Mouse (Mus musculus) megakaryocyte progenitor cell, adult 5-6 weeks (primary cell): ENCODE results near the gene Abcc4. TPM values are rescaled to one million over a fixed set of nuclear protein-coding genes. Genes with fewer than 3 reads are reported as not detected.

Experiments
- ATAC-seq: replicated peaks from 2 replicates; pipeline ENCODE4 v1.8.0; 2016; ENCODE audit warnings: mild to moderate bottlenecking, moderate TSS enrichment, inconsistent platforms; ENCODE audit not compliant: poor library complexity
- total RNA-seq, 2 experiments: library from RNA; stranded (forward) in 1 of 2; stranded (reverse) in 1 of 2; fragments of 157-497, 149-512 nt in 1 of 2; fragments of 200-1000 nt in 1 of 2; gene quantifications; 2 replicates each; pipeline versions ENCODE4 v1.2.3 to v1.2.4; 2015 to 2017

Abcc4 gene
- total RNA-seq, 2 experiments from 2014 or later, result 37.0 to 38.3 TPM

DNA sequence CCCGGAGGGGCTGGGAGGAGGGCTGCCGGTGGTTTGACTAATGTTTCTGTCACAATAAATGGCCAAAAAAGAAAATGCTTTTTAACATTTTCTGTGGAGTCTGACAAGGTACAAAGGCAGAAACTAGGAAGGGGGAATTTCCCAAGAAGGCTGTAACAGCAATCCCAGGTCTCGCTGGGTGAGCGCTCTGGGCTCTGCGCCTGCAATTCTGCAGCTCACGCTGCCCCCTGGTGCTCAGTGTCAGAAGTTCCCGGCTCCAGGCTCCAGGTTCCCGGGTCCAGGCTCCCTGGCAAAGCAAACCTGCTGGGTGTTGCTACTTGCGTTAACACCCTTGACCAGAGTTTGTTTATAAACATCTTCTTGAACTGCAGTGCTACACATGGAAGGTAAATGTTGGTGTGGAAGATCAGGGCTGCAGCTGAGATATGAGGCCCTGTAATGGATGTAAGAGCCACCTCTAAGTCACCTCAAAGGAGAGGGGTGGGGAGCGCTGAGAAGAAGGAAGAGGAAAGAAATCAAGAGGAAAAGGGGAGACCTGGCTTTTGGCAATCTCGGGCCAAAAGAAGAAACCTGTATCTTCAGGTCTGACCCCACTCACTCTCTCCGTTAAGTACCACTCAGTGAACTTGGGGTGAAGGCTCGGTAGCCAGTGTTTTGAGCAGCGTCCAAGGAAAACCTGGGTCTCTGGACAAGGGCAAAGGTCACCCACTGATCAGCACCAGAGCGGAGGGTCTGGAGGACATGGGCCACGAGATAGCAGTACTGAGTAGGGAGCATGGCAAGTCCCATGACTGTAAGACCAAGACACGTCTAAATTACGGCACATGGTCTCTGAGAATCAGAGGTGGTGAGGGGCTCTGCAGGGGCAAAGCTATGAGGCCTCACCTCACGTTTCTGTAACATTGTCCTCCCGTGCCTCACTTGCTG lies 114.3 kb downstream of the Abcc4 start:
- peak; percentile 80 for ATAC-seq

DNA sequence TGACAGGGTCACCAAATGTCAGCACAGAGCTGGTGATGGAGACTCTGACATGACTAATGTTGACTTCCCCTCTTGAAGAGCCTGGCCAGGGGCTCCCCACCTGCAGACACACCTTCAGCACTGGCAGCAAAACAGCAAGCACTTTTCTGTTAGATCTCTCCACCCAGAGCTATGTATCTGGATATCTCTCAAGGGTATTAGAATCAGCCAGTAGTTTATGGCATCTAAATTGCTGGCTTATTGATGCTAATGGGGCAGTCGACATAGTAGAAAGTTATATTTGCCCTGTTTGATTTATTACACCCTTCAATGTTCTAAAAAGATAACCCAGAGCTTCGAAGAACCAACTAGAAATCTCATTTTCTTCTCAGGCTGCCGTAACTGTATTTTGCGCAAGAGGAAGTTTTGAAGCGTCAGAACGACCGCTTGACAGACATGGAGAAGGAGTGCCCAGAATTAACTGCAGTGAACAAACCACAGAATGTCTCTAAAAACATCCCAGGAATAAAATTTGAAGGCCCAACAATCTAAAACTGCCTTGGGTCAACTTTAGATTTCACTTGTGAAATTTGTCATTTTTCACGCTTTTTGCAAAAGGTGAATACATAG lies 123.6 kb downstream of the Abcc4 start:
- peak; percentile 55 for ATAC-seq

DNA sequence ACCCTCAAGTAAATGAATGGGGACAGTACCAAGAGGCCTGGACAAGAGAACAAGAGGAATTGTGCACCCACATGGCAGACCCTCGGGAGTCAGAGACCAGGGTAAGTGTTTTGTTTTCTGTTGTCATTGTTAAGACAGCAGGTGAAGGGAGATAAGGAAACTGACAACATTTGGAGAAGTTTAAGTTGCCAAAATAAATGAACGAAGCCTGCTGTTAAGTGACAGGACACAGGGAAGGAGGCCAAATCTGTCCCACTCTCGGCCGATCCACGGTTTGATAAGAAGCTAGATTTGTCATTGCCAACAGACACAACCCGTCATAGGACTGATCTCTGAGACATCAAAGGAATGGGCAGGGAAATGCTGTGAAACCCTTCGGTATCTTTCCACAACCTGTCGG lies 124.3 kb downstream of the Abcc4 start:
- peak; percentile 41 for ATAC-seq

DNA sequence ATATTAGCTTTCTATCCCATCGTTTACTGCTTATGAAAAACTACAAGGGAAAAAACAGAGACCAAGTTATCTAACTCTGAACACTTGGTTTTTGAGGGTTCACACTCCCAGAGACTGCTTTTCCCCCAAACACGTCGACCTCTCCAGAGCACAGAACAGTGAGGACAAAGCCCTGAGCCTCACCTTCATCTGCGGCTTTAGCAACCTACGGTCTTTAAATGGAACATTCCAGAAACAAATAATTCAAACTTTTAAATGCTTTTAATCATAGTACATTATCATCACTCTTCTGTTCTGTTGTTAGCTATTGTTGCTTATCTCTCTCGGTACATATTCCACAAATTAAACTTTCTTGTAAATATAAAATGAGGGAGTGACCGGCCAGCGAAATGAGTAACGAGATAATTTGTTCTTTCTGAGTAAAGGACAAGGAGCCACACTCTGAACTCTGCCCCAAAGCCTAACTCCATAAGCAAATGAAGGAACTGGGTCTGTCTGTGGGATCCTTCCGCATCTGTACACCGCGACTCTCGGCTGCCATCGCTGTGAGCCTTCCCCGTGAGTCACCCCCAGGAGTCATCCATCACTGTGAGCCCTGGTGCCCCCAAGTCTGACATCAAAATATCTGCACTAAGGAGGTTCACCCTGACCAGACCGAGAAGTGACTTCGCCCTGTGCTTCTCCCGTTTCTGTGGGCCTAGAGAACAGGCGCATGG lies 126.8 kb downstream of the Abcc4 start:
- no peak for ATAC-seq

DNA sequence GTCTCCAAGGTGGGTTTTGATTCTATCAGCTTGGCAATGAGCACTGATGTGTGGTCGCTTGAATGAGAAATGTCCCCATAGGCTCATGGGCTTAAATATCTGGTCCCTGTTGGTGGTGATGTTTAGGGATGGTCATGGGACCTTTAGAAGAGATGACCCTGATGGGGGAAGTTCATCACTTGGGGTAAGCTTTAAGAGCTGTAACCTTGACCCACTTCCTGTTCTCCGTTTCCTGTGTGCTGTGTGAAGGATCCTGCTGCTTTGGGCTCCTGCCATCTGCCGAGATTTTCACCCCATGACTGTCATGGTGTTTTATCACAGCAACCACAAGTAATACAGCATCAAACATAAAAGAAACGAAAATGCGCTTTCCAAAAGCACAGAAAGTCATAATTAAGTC lies 128.1 kb downstream of the Abcc4 start:
- ATAC-seq, result peak; percentile 45

DNA sequence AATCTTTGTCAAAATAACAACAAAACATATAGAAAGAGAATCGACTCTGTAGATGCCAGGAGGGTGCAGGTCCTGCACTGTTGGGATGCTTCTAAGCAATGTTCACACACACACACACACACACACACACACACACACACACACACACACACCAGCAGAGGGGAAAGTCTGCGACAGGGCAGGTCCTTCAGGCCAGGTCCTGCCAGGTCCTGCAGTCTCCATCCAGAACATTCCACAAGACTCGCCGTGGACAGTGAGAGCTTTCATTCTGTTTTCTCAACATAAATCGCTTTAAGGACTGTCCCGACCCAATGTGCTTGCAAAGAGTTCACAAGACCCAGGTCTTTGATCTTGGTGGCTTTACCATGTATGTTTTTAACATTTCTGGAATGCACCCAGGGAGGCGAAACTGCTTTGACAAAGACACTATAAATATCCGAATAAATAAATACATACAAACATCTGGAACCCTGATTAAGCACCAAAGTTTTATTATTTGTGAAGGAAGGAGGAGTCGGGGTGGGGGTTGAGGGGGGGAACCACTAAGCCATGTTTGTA lies 133.3 kb downstream of the Abcc4 start:
- no peak for ATAC-seq

DNA sequence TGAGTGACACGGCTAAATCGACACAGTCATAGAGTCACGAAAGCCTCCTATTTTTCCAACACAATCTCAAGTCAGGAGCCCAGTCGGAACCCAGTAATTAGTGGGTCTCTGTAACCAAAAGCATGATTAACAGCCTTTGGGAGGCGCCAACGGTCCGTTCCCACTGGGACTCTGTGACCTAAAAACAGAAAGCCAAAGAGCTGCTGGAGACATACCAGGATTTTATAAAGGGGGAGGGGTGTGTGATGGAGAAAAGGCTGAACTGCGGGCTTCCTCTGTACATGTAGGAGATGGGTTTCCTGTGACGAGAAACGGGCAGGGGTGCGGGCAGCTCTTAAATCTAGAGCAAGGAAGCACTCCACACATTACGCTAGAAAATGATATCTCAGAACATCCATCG lies 136.4 kb downstream of the Abcc4 start:
- ATAC-seq, result no peak

DNA sequence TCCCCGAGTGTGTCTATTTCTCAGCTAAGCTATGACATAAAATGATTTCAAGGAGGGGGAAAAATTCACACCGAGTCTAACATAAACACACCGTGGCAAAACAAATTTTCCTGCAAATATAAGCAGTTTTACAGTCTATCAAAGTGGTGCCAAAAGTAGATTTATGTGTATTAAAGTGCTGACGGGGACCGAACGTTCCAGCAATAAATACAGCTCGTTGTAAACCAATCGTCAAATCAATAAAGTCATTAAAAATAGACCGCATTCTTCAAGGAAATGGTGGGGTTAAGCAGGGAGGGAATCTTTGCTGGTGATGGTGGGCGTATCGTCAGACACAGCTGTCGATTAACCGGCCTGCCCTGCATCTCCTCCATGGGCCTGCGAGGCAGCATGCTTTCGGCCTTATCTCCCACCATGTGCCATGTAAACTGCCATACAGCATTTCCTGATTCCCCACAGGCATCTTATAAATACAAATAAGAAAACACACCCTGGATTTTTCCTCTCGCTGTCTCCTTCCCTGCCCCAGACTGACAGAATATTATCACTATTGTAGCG lies 137.8 kb downstream of the Abcc4 start:
- ATAC-seq, result peak; percentile 92

DNA sequence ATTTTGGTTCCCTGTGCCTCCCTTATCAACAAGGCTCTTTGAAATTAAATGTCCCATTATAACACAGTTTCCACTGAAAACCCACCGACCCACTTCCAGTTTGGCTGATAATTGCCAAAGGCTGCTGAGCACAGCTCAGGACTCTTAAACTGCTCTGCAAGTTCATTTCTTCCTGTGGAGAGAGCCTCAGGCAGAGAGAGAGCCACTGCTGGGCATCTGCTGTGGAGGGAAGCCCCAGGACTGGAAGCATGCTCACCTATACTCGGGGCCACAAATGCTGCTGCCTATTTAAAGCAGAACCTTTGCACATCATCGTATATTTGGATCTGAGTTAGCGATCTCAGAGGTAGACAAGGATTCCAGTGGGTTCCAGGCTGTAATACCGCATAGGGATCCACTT lies 139.2 kb downstream of the Abcc4 start:
- ATAC-seq, result no peak

DNA sequence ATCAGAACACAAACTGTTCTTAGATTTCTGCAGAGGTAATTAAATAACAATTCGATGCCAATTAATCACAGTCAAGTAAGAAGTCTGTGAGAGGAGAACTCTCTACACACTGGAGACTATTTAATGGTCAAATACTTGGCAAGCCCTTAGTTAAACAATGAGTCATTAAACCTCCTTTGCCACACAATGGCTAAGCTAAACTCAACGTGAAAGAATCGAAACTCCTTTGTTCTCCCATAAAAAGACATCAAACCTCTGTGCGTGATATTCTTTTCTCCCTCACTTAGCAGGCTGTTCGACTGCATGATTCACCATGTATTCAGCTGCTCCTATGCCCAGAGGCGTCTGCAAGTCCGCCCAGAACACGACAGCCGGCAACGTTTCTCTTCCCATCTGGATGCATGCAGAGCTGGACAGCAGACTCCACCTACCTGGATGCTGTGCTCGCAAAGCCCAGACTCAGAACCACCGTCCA lies 139.8 kb downstream of the Abcc4 start:
- ATAC-seq, result no peak

DNA sequence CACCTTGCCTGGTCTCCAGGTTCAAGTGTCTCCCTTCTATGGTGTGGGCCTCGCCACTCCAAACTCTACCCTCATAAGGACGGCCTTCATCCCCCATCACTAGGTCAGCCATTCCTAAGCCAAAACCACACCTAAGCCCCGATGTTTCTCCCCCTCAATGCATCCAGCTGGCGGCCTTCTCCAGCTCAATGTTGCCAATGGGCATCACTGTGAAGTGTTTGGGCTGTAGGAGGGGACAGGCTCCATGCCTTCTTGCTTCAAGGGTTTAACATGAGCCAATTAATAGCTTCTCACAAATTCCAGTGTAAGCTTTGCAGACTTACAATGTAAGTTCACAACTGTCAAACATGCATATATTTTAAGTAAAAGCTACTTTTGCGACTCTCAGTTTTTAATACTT lies 140.3 kb downstream of the Abcc4 start:
- no peak for ATAC-seq

DNA sequence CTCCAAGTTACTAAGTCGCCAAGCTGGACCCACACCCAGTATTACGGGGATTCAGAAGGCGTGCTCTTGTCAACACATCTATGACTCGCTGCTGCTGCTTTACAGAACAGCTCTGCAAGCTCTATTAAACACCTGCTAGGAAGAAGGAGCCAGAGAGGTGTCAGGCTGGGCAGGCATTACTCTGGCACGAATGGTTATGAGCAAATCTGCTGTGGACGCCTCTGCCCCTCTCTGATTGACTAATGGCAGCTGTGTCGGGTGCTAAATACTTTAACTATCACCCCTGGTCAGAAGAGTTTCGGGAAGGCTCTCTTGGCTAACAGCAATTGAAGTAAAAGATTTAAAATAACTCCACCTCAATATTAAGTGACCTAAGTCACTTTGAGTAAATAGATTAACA lies 142.4 kb downstream of the Abcc4 start:
- no peak for ATAC-seq

DNA sequence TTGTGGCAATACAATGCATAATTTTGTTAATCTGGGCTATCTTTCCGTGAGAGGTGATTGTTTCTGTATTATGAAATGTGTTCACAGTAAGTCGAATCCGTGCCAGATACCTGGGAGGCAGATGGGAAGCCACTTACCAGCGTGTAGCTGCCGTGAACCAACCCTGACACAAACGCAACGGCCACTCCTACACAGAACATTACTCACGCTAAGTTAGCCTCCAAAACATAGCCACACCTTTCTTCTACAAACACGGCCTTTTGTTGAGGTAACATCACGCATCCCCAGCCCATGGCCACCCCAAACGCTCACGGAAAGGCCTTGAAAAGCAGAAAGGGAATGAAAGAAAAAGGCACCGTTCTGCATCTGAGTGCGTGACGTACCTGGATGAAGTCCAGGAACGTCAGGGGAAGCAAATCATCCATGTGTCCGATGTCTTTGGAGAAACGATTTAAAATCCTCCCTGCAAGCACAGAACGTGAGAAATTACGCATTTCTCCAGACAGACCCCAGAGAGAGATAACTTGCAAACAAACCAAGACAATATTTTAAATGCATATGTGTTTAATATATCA lies 153.0 kb downstream of the Abcc4 start:
- no peak for ATAC-seq

DNA sequence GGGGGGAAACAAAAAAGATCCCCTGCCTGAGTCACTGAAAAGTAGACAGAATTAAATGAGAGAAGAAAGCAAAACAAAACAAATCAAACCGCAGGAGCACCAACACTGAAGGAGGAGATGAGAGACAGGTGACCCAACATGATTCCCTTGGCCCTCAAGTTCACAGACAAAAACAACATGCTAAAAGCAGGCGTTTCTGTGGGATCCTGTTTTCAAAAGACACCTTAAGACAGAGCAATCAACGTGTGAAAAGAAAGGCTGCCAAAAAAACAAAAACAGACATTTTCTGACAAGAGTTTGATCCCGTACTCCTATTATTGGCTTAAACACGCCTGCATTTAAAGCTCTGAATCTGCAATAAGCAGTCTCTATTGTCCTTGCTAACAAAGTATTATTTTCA lies 153.6 kb downstream of the Abcc4 start:
- no peak for ATAC-seq

DNA sequence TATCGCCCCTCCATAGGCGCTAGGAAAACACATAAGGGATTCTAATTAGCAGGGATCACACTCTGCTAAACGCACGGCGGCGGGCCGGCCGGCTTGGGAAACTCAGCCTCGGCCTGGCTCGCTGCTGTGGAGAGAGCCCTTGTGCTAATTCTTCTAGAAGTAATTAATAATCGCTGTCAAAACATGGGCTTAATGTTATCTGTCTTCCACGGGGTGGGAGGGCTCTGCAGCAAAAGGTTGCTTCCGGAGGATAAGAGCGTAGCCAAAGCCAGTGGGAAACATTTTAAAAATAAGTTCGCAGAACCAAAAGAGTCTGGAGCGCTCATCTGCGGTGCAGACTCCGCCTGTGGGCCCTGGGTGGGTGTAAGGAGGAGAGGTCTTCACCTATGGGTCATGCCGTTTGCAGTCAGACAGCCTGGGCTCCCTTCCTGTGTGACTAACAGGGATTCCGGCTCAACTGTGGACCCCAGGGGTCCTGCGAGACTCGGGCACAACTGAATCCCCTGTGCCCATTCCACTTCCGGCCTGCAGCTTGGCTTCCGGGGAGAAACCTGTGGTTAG lies 154.2 kb downstream of the Abcc4 start:
- peak; percentile 86 for ATAC-seq

DNA sequence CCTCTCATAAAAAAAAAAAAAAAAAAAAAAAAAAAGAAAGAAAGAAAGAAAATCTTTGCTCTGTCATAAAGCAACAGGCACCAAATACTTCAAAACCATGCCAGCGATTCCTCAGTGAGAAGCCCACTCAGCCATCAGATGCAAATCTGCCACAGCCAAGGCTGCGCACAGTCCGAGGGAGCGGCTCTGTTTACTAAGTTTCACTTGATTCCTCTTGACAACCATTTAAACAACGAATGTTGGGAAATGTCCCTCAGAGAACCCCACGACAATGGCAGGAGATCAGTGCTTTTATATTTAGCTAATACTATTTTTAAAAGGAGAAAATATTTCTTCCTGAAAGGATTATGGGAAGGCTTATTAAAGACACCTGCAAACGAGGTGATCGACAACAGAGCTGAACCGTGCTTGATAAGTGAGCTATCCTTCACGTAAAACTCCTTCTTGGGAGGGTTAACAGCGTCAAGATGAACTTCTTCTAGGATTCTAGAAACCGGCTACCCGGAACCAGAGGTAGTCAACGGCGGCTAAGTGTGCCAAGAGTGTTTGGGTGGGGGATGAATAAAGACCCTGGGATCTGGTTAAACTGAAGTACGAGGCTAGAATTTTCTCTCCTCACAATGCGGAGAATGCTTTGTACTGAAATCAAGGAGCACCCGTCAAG lies 154.8 kb downstream of the Abcc4 start:
- ATAC-seq, result peak; percentile 23

DNA sequence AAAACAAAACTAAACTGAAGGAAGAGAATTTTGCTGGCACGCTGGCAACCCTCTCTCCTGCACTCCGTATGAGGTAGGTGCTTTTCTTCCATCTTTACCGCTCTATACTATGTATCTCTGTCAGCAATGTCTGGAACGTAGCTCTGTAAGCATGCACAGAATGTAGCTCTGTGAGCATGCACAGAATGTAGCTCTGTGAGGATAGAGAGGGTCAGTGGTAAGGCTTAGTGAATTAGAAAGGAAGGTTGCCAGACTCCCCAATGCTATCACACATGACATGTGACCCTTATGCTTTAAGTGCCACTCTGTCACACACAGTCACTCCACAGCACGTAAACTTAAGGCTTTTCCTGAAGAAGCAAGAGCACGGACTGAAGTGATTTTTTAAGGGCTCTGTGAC lies 161.5 kb downstream of the Abcc4 start:
- no peak for ATAC-seq

DNA sequence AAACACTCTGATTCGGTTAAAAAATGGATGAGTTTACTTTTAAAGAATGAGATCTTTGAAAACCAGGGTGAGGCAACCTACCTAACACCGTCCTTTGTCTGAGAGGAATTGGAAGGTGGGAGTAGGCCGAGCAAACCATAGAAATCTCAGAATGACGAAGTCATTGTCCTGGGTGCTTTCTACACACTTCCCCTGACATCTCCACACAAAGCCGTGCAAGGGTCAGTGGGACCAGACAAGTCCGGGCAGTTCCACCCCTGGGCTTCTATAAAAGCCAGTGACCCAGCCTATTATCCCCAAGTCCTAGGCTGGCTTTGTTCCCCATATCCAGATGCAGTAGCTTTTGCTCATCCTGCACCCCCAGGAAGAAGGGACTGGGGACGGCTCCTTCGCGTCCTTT lies 163.1 kb downstream of the Abcc4 start:
- ATAC-seq, result no peak

DNA sequence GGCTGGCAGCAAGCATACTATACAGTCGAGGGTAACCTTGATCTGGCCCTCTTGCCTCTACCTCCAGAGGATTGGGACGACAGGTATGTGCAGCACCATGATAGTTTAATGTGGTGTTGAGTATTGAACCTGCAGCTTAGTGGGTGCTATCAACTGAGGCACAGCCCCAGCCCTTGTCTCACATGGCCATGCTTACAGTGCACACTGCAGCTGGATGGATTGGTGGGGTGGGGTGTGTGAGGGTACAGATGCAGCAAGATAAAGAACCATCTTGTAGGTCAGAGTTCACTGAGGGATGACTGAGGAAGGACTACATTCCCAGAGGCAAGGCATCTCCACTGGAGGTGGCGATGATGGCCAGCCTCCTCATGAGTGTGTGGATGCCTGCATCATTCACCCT lies 174.5 kb downstream of the Abcc4 start:
- no peak for ATAC-seq
